Mouse (Mus musculus): ENCODE data around the gene Gm8300.
"Not testable (repeated sequence)": the region's sequence is repeated elsewhere in the genome, so short reads cannot be mapped to it uniquely, and the experiment has no call there.

Gene Gm8300

GRCm38 (mm10) chr12:87514016-87514415 is at the start of gene Gm8300:
TSS of gene Gm8300 (plus strand) at chr12:87514316.
- DNase-seq (ENCODE audit: low spot score in 2 of 2), result not testable (repeated sequence)

GRCm38 (mm10) chr12:87464678-87465297 is 49.3 kb upstream of the Gm8300 start:
- DNase-seq (ENCODE audit: low spot score in 2 of 2), result no peak

- no peak for DNase-seq (ENCODE audit: low spot score in 2 of 2)
Observed at GRCm38 (mm10) chr12:87470263-87471136, 43.6 kb upstream of the Gm8300 start.

GRCm38 (mm10) chr12:87471421-87471963 is 42.6 kb upstream of the Gm8300 start:
- peak; percentile 31 to 48 for DNase-seq (ENCODE audit: low spot score in 2 of 2)

- DNase-seq (ENCODE audit: low spot score in 2 of 2), result peak; percentile 87 to 95
Observed at GRCm38 (mm10) chr12:87471964-87472786, 41.9 kb upstream of the Gm8300 start, which contains the start of gene Snw1. TSS of gene Snw1 (minus strand) at chr12:87472274.

GRCm38 (mm10) chr12:87474756-87475155 is 39.4 kb upstream of the Gm8300 start:
- no peak for DNase-seq (ENCODE audit: low spot score in 2 of 2)

- not testable (repeated sequence) for DNase-seq (ENCODE audit: low spot score in 2 of 2)
Observed at GRCm38 (mm10) chr12:87482482-87482881, 31.6 kb upstream of the Gm8300 start.

- not testable (repeated sequence) for DNase-seq (ENCODE audit: low spot score in 2 of 2)
Observed at GRCm38 (mm10) chr12:87488683-87489082, 25.4 kb upstream of the Gm8300 start.

- not testable (repeated sequence) for DNase-seq (ENCODE audit: low spot score in 2 of 2)
Observed at GRCm38 (mm10) chr12:87494421-87494820, 19.7 kb upstream of the Gm8300 start, which contains the start of gene Gm5788. TSS of gene Gm5788 (plus strand) at chr12:87494721.

- not testable (repeated sequence) for DNase-seq (ENCODE audit: low spot score in 2 of 2)
Observed at GRCm38 (mm10) chr12:87519616-87520015, 5.5 kb downstream of the Gm8300 start.

GRCm38 (mm10) chr12:87543927-87544326 is 29.8 kb downstream of the Gm8300 start:
- DNase-seq (ENCODE audit: low spot score in 2 of 2), result no peak

- not testable (repeated sequence) for DNase-seq (ENCODE audit: low spot score in 2 of 2)
Observed at GRCm38 (mm10) chr12:87550628-87551027, 36.5 kb downstream of the Gm8300 start.
